ENCODE assay signal across 17 mouse cellular contexts in the genomic region with DNA sequence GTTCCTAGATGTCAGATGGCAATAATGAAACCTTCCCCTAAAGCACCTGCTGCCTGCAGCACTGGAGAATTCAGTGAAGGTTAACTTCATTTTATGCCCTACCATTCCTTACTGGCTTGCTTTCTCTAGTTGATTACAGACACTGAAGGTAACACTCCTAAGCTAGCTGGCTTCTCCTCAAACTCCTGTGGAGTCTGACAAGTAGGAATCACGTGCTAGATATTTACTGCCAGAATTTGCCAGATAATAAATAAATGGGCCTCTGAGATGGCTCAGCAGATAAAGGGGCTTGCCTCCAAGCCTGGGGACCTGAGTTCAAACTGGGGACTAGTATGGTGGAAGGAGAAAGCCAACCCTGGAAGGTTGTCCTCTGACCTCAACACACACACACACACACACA. TPM values are rescaled to one million over a fixed set of nuclear protein-coding genes. Genes with fewer than 3 reads are reported as not detected.
"Had no signal": no experiment of that assay in that cellular context is flagged by ENCODE, and none has a peak within 500 bp of the region (broad histone marks: within the 10 kb centered on the region; RNA-seq: fewer than 3 reads in every experiment).

No protein-coding gene starts in this region.

- DNase-seq: lung, adult 2 months; lung, postnatal 14 days; right cerebral cortex, postnatal 14 days; thymus, adult 18-20 months; thymus, postnatal 36 days had no signal

- H3K9me3 ChIP-seq: lung, embryonic 15.5 days; megakaryocyte, embryonic 14.5 days; midbrain, embryonic 13.5 days; midbrain, embryonic 15.5 days; neural tube, embryonic 12.5 days had no signal

- ATAC-seq: lung, postnatal 0 days; midbrain, embryonic 13.5 days; midbrain, embryonic 15.5 days had no signal

- H3K4me1 ChIP-seq: lung, embryonic 15.5 days had no signal

- H3K4me2 ChIP-seq: lung, embryonic 15.5 days; midbrain, embryonic 11.5 days; midbrain, embryonic 13.5 days; midbrain, embryonic 15.5 days; neural tube, embryonic 12.5 days had no signal

- H3K27me3 ChIP-seq: lung, embryonic 15.5 days; midbrain, embryonic 13.5 days; midbrain, embryonic 15.5 days; neural tube, embryonic 12.5 days had no signal

- H3K27ac ChIP-seq: lung, embryonic 15.5 days; macrophage; midbrain, embryonic 13.5 days; midbrain, embryonic 15.5 days; neural tube, embryonic 12.5 days had no signal

- H3K9ac ChIP-seq: lung, embryonic 15.5 days; midbrain, embryonic 13.5 days; midbrain, embryonic 15.5 days; neural tube, embryonic 12.5 days had no signal

- H3K4me3 ChIP-seq: lung, embryonic 15.5 days; megakaryocyte, embryonic 14.5 days; midbrain, embryonic 13.5 days; midbrain, embryonic 15.5 days; neural tube, embryonic 12.5 days had no signal

RNA-seq across cellular contexts. Expression of a gene that starts 14.5 kb away (rescaled TPM):
- total RNA-seq: neutrophil, adult 5-6 weeks had no signal

RNA-seq across cellular contexts. Expression of a gene that starts 54.2 kb away (rescaled TPM):
- total RNA-seq: megakaryocyte progenitor cell, adult 5-6 weeks; monocyte, adult 5-6 weeks had no signal
- polyA plus RNA-seq: macrophage; thymus, postnatal 0 days had no signal
